In genomic region chr8:119798965-119799264, GRCm38 (mm10) we compare ENCODE assay signal across 9 mouse cellular contexts. TPM values are rescaled to one million over a fixed set of nuclear protein-coding genes. Genes with fewer than 3 reads are reported as not detected.
DNase-seq lines count a peak whose midpoint lies in the region; ATAC-seq and TF ChIP-seq lines count a peak whose summit lies in the region.
"Had no signal": no experiment of that assay in that cellular context is flagged by ENCODE, and none has a peak within 500 bp of the region (broad histone marks: within the 10 kb centered on the region; RNA-seq: fewer than 3 reads in every experiment).

No protein-coding gene starts in this region.

- peak overlapping the region; percentile 28; the same call in 1 of the 2 replicates for H3K4me3 ChIP-seq in forebrain, embryonic 10.5 days
- H3K4me3 ChIP-seq in hindbrain, postnatal 0 days (ENCODE audit: low read length): no peak overlapping the region
- H3K4me3 ChIP-seq in midbrain, embryonic 15.5 days: no peak overlapping the region

- peak overlapping the region; percentile 25; the same call in 1 of the 2 replicates for H3K4me2 ChIP-seq in hindbrain, postnatal 0 days (ENCODE audit: low read depth, low read length)
- 0 out of 2 replicates have a peak overlapping the region, but pooled peaks have one; percentile 35 for H3K4me2 ChIP-seq in midbrain, embryonic 15.5 days

- no peaks in the 10 kb centered on the region for H3K27me3 ChIP-seq in forebrain, embryonic 10.5 days (ENCODE audit: poor library complexity, severe bottlenecking)
- H3K27me3 ChIP-seq in hindbrain, postnatal 0 days (ENCODE audit: insufficient read depth, low read length): no peaks in the 10 kb centered on the region
- no peaks in the 10 kb centered on the region for H3K27me3 ChIP-seq in midbrain, embryonic 15.5 days (replicated peaks)

- no peak overlapping the region for H3K9ac ChIP-seq in hindbrain, postnatal 0 days (replicated peaks; ENCODE audit: low read length)
- no peak overlapping the region for H3K9ac ChIP-seq in midbrain, embryonic 15.5 days

- no peak for ATAC-seq in hindbrain, postnatal 0 days
- ATAC-seq in midbrain, embryonic 15.5 days (replicated peaks): no peak; the same call in 1 of the 2 replicates

- WGBS in forebrain, embryonic 10.5 days: 63% methylated on average over 2 of the region's 2 CpGs
- 44% methylated on average over 2 of the region's 2 CpGs for WGBS in hindbrain, postnatal 0 days
- 50% methylated on average over 2 of the region's 2 CpGs for WGBS in midbrain, embryonic 15.5 days

- no peaks in the 10 kb centered on the region for H3K9me3 ChIP-seq in forebrain, embryonic 10.5 days
- H3K9me3 ChIP-seq in hindbrain, postnatal 0 days (ENCODE audit: low read length): no peaks in the 10 kb centered on the region
- no peaks in the 10 kb centered on the region for H3K9me3 ChIP-seq in midbrain, embryonic 15.5 days
- H3K9me3 ChIP-seq: G1E had no signal

- no peak for TF ChIP-seq CTCF in hindbrain, postnatal 0 days (IDR thresholded peaks at IDR 0.05; ENCODE audit: low read depth)

- no peaks in the 10 kb centered on the region for H3K36me3 ChIP-seq in forebrain, embryonic 10.5 days (replicated peaks)
- H3K36me3 ChIP-seq in hindbrain, postnatal 0 days (ENCODE audit: insufficient read depth, low read length): no peaks in the 10 kb centered on the region
- H3K36me3 ChIP-seq in midbrain, embryonic 15.5 days (replicated peaks): no peaks in the 10 kb centered on the region
- H3K36me3 ChIP-seq: G1E had no signal

- peak overlapping the region; percentile 83 for H3K27ac ChIP-seq in forebrain, embryonic 10.5 days
- peak overlapping the region; percentile 85 for H3K27ac ChIP-seq in hindbrain, postnatal 0 days
- peak overlapping the region; percentile 80 for H3K27ac ChIP-seq in midbrain, embryonic 15.5 days

- peaks cover 63% of the 10 kb centered on the region for H3K4me1 ChIP-seq in forebrain, embryonic 10.5 days
- peaks cover 14% of the 10 kb centered on the region for H3K4me1 ChIP-seq in hindbrain, postnatal 0 days (ENCODE audit: insufficient read depth, low read length)
- H3K4me1 ChIP-seq in midbrain, embryonic 15.5 days: peaks cover 36% of the 10 kb centered on the region

- DNase-seq in layer of hippocampus, postnatal 36 days: peak; percentile 44 to 55
- DNase-seq in layer of hippocampus, postnatal 10 days (ENCODE audit: low spot score in 2 of 2): no peak
- no peak for DNase-seq in forebrain, embryonic 10.5 days (ENCODE audit: extremely low spot score, low spot score)
- no peak for DNase-seq in hindbrain, postnatal 0 days (ENCODE audit: low spot score)
- no peak for DNase-seq in adrenal gland, postnatal 4 days (ENCODE audit: low spot score in 2 of 2)
- no peak for DNase-seq in c-Kit-positive CD71-positive TER-119-positive erythroid progenitor cells, embryonic 14.5 days (ENCODE audit: low spot score)
- no peak for DNase-seq in thymus, postnatal 25 days

RNA-seq across cellular contexts. Expression of gene Tldc1, which starts 20.7 kb away (rescaled TPM):
- total RNA-seq in layer of hippocampus, postnatal 36 days (2021): 10 to 100 TPM; 15.7 to 18.7 TPM
- 10 to 100 TPM; 16.3 to 18.3 TPM for total RNA-seq in layer of hippocampus, postnatal 10 days (2021)
- polyA plus RNA-seq in forebrain, embryonic 10.5 days (2016; fragmentation: Nextera tagmentation; extraction: Ambion mirVana): 16.7 and 17.3 TPM in 2 replicates
- 20.2 and 21.2 TPM in 2 replicates for total RNA-seq in hindbrain, postnatal 0 days (2014; rRNA removed)
- 7.4 and 8.4 TPM in 2 replicates for polyA plus RNA-seq in hindbrain, postnatal 0 days (2015; fragmentation: Nextera tagmentation; extraction: Ambion mirVana)
- polyA plus RNA-seq in midbrain, embryonic 15.5 days (2015; fragmentation: Nextera tagmentation; extraction: Ambion mirVana): 11.4 and 11.8 TPM in 2 replicates
- total RNA-seq in adrenal gland, postnatal 4 days (2021): 10 to 100 TPM; 16.7 to 17.3 TPM

RNA-seq across cellular contexts. Expression of gene Cotl1, which starts 41.4 kb away (rescaled TPM):
- 100 to 1,000 TPM; 129 to 137 TPM for total RNA-seq in layer of hippocampus, postnatal 36 days (2021)
- 100 to 1,000 TPM; 129 to 134 TPM for total RNA-seq in layer of hippocampus, postnatal 10 days (2021)
- polyA plus RNA-seq in forebrain, embryonic 10.5 days (2016; fragmentation: Nextera tagmentation; extraction: Ambion mirVana): 109 and 114 TPM in 2 replicates
- 263 and 269 TPM in 2 replicates for total RNA-seq in hindbrain, postnatal 0 days (2014; rRNA removed)
- 85.4 and 87.8 TPM in 2 replicates for polyA plus RNA-seq in hindbrain, postnatal 0 days (2015; fragmentation: Nextera tagmentation; extraction: Ambion mirVana)
- polyA plus RNA-seq in midbrain, embryonic 15.5 days (2015; fragmentation: Nextera tagmentation; extraction: Ambion mirVana): 123 and 134 TPM in 2 replicates
- 100 to 1,000 TPM in 1 of 2 experiments, 10 to 100 TPM in 1; 95.9 to 114 TPM for total RNA-seq in adrenal gland, postnatal 4 days (2021)

Comparison
In these comparisons a context has a peak if more than half of its experiments do, and no peak if none do; other contexts are left out.
1. DNase-seq: peak in layer of hippocampus, postnatal 36 days (2 of 2); none in layer of hippocampus, postnatal 10 days (0 of 2), forebrain, embryonic 10.5 days (single experiment), hindbrain, postnatal 0 days (single experiment), adrenal gland, postnatal 4 days (0 of 2), c-Kit-positive CD71-positive TER-119-positive erythroid progenitor cells, embryonic 14.5 days (single experiment) and thymus, postnatal 25 days (single experiment).
2. Peak in every context shown above with its lines, with median percentiles within 50 percentile points of each other: H3K27ac ChIP-seq.